Mouse (Mus musculus) left cerebral cortex, adult 8-10 months (tissue): ENCODE data around the gene Hdac4. TPM values are rescaled to one million over a fixed set of nuclear protein-coding genes. Genes with fewer than 3 reads are reported as not detected.

Experiments
- DNase-seq, 2 experiments: peaks; one replicate each; pipeline ENCODE4 v3.0.0; 2022; ENCODE audit warnings: low spot score in 2 of 2
- total RNA-seq, 4 experiments: library from RNA; stranded (reverse); gene quantifications; 2 replicates each; pipeline ENCODE4 v1.2.4; 2022

The Hdac4 gene
- total RNA-seq, 4 experiments from 2014 or later = 81.5 to 98.0 (median 88.2) TPM

DNA sequence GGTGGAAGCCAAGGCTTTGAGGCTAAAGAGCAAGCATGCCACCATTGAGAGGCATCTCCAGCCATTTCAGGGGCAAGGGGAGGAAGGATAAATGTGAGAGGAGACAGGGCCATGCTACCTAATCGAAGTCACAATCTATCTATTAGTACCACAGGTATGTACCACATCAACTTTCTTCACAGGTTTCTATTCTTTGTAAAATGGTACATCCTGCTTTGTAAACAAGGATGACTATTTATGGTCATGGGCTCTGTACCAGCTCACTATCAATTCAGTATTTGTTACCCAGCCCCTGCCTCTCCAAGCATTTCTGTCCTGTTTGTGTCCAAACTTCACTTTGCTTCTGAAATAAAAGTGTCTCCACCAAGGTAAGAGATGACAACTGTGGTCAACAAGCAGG lies 92.7 kb downstream of the Hdac4 start:
- no peak for DNase-seq

DNA sequence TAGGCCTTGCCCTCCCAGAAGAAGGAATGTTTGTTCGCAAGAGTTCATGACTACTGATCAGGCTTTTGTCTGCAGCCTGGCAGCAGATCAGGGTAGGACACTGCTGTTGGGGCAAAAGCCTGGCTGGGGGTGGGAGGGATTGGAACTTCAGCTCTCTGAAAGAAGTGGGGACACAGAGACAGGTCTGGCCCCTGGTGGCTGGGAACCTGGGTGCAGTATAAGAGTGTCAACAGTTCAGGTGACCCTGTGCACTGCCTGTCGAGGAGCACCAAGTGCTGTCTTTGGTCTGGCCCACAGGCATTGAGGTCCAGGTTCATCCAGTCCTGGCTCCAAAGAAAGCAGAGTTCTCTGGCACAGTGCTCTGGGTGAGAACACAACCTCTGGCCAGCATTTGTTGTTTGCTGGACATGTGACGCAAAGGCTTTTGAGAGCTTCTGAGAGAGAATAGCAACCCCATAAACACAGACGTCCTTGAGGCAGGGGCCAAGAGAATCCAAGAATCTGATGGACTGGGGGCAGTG lies 95.1 kb downstream of the Hdac4 start:
- DNase-seq = peak; percentile 32 to 56

DNA sequence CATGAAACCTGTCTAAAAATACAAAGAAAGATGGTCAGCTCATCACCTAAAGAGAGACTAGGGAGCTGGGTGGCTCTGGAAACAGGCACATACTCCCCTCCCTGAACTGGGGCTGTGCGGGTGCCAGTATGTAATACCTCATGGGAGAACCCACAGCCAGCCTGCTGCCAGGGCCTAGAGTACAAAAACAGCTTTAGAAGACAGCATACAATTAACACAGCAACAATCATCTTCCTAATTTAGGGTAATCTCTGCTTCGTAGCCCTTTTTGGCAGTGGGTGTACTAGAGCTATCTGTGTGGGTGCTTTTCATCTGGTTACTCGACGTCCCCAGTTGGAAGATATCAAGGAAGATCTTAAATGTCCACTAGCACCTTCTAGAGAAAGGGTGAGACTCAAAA lies 95.5 kb downstream of the Hdac4 start:
- DNase-seq = peak; percentile 27 to 60

DNA sequence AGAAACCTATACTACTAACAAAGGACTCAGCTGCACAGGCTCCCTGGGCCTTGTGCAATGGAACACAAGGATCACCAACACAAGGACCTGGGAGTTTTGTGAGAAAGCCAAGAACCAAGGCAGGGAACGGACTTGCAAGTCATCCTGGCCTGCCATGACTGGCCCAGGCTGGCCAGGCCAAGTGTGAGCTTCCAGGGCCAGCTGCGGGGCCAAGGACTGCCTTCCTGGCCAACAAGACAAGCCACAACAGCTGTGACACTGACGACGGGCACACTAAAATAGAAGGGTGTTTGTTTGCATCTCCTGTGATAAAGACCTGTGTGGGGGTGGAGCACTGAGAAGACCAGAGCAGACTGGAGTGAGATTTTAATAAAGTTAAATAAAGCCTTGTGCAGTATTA lies 96.0 kb downstream of the Hdac4 start:
- DNase-seq = no peak

DNA sequence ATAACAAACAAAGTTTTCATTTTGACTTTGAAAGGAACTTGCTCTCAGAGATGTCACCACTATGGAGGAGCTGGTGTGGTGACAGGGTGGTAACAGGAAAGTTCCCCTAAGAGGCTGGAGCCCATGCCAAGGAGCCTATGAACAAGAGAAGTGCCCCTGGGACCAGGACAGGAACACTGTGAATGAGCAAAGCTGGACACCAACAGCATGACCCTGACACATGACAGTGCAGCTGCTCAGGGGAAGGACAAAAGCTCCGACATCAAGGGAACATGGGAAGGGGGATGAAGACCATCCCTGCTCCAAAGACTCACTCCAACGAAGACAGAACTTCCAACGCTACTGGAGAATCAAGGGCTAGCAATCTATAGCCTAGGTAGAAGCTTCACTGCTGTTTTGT lies 97.0 kb downstream of the Hdac4 start:
- no peak for DNase-seq

DNA sequence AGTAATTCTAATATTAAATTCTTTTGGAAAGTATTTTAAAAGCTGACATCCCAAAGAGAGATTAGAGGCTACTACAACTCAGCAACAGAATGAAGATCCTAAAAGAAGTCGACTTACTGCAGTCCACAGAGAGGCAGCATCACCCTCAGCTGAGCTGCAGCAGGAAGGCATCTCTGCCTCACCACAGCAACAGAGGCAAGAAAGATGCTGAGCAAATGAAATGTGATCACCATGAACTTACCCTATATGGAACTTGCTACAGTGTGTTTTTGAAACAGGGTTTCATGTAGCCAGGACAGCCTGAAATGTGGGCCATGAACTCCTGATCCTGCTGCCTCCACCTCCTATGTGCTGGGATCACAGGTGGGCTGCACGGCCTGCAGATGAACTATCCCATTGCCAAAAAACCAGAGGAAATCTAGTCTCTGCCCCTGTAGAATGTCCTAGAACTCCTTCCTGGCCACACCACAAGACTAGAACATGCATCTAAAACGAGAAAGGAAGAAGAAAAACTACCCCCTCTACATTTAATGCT lies 98.4 kb downstream of the Hdac4 start:
- DNase-seq = no peak

DNA sequence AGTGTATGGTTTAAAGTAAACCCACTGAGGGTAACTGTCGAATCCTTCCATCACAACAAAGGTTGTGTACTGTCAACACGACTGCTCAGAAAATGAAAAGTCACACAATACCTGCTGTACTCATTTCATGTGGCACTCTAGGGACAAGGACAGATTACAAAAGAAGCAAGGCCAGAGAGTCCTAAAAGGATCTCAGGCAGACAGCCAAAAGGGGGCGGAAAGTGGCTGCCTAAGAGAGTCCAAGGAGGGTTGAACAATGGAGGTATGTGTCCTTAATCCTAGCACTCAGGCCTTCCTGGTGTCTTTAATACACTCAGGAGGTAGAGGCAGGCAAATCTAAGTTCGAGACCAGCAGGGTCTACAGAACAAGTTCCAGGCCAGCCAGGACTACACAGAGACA lies 103.2 kb downstream of the Hdac4 start:
- no peak for DNase-seq

DNA sequence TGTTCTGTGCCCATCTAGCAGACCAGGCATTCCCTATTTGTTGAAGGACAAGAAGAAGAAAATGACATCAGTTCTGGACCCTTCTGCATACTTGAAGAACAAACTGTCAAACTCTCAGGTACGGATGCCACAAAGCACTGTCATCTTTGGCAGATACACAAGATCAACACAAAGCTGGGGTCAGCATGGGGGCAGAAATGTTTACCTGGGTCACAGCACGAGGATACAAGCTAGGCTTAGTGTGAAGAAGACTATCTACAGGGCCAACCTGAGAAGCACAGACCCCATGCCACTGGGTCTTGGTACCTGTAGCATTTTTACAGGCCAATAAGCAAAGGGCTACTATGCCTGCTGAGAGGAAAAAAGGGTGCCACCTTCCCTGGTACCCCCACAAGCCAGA lies 107.7 kb downstream of the Hdac4 start:
- no peak for DNase-seq

DNA sequence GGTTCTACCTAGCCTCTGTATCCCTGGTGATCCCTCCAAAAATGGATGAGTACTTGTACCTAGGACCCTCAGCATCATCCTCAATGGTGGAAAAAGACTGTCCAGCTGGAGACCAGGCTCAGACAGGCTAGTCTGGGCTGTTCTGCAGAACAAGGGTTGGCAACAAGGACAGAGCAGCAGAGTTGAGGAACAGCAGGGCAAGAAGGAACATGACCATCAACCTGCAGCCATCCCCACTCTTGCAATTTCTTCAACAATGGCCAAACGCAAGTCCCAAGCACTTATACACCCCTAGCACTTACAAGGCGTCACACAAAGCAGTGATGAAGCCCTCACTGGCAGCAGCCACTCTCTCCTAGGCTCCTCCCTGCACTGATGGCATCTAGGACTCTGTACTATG lies 108.2 kb downstream of the Hdac4 start:
- DNase-seq = no peak

DNA sequence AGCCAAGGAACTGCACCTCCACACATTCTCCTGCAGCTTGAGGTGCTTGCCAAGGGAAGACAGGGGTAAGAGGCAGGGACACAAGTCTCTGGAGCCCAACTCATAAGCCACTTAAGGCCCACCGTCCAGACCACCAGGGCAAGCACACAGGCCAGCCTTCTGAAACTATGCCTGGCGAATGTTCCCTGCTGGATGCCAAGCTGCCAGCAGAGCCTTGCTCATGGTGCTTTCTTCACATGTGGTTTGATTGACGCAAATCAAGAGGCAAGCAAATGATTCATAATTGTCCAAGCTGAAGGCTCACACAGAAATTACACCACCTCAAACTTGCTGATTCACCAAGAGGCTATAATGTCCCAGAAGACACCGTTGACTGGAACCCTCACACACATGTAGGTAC lies 108.7 kb downstream of the Hdac4 start:
- DNase-seq = no peak

DNA sequence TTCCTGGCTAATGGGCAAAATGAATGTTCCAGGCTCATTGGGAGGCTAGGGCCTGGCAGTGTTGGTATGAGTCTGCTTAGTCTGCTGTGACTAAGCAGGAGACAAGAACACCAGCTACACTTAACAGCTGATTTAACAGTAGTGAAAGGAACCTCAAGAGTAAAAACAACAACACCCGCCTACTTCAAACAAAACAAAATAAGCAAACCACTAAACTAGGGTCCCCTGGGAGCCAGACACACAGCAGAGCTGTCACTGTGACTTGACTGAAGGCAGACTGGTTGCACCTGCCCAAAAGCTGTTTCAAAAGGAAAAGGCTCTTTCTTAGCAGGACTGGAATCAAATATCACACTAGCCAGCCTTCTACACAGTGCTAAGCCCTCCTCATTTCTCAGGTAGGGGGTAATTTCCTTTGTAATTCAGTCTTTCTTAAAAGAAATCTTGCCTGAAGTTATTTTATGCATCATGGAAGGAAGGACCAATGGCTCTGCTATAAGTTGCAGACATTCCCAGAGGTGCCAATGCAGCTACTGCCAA lies 109.2 kb downstream of the Hdac4 start:
- no peak for DNase-seq

DNA sequence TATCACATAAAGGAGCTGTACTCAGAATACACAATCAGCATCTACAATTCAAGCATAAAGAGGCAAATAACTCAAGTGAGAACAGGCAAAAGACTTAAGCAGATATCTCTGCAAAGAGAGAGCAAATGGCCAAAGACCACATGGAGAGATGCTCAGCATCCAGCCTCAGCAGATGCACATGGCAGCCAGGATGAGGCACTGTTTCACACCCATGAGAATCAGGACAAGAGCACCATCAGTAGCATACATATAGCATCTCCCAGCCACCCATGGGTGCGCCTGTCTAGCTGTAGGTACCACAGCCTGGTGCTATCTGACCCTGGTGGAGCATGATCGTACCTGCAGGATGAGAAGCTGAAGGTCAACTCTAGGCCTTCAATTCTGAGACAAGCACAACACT lies 110.8 kb downstream of the Hdac4 start:
- no peak for DNase-seq

DNA sequence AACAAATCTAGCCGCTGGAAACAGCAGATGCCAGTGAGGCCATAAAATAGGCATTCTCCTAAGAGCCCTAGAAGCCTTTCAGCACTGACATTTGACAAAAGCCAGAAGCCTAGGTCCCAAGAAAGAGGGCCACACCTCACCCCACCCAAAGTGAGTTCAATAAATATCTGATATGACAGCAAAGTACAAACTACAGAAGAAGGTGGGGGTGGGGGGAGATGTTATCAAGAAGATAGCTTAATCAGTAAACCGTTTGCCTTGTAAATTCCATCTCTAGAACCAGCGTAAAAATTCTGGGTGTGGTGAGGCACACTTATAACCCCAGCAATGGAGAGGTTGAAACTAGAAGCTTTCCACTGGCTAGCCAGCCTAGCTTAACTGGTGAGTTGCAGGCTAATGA lies 111.5 kb downstream of the Hdac4 start:
- no peak for DNase-seq

DNA sequence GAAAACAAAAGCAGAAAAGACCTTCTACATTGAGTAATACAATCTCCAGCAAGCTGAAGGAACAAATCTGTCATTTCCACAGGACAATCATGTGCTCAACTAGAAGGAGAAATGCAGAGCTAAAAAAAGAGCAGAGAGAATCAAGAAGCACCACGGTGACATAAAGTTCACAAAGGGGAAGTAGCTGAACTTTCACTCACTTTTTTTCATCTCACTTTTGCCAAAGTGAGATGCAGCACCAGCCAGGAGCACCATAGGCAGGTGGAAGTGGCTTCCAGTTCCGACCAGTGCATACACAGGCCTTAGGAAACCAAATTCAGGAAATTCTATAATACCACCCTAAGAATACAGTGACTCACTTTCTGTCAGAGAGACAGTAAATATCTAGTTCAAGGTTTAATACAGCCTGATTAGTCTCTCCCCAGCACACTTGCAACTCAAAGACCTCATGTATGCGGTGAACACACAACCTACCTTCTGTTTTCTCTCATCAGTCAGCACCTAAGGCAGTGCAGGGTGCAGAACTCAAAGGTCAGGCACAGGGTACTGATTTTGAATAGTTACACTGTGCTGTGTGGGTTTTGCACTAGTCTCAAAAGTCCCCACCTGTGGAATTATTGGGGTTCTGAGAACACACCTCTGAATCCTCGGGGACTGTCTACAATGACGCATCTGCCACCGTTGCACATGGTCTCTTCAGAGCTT lies 112.5 kb downstream of the Hdac4 start:
- no peak for DNase-seq

DNA sequence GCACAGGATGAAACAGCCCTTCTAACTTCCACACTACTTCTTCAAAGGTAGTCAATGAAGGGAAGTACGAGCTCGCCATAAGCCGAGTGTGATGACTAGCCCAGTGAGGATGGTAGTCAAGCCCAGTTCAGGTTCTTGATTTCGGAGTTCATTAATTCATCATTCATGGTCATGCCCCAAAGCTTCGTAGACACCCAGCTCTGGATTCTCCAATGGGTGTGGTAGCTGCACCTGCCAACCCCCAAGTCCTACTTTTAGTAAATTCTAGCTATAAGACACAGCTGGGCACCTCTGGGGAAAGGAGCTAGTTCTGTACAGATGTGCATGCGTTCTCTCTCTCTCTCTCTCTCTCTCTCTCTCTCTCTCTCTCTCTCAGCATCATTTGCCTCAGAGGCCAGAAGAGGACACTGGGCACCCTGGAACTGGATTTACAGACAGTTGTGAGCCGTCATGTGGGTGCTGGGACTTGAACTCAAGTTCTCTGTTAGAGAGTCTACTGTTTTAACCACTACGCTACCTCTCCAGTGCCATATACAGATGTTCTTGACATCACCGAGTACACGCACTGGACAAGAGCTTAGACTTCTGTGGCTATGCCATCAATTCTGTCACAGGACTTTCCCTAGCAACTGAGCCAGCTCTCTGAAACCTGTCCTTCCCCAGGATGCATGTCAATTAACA lies 113.2 kb downstream of the Hdac4 start:
- no peak for DNase-seq

DNA sequence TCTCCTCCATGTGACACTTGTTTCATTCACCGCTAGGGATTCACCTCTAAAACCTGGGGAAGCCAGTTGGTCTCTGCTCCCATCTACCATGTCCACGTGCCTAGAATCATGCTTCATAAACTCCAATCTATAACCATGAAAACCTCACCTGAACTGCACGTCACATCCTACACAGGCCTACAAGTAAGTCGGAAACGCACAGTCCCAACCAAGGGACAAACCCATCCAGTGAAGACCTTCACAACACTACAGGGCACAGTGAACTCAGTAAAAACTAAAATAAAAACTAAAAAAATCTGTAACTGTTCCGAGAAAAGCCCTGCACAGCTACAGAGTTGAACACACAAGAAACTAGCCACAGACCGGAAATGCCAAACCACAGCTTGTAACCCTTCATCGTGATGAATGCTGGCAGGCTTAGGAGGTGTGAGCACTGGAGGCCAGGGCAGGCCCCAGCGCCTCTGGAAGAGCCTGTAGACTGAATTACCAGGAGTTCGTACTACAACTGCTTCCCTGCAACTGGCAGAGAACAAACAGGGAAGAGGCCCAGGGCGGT lies 115.4 kb downstream of the Hdac4 start:
- no peak for DNase-seq

DNA sequence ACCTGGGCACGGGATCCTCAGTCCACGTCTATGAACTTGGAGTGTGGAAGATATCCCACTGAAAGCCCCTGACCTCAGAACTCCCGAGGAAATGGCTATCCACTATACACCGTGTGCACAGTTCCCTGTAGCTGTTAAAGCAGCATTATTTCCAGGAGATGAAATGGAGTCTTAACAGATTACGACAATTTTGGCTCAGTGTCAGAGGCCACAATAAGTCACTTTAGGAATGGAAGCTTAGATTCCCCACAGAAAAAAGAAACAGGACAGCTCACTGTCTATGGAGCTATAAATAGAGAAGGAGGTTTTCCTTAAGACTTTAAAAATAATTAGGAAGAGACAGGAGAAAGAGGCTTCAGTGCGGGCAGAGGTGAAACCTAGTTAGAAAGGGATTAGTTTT lies 120.2 kb downstream of the Hdac4 start:
- no peak for DNase-seq

DNA sequence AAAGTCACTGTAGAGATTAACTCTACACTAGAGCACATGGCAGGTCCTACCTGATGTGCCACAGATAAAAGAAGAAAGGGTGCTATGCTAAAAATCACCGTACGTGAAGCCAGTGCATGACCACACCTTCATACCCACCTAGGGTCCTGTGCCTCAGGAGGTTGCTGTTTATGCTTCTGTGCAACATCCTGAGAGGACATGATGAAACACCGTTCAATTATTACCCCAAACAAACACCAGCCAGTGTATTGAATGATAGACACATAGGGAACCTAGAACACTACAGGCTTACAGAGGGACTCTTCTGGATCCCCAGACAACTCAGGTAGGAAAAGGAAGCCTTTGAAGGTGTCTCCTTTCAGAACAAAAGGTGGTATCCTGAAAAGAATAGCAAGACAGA lies 120.8 kb downstream of the Hdac4 start:
- DNase-seq = no peak

DNA sequence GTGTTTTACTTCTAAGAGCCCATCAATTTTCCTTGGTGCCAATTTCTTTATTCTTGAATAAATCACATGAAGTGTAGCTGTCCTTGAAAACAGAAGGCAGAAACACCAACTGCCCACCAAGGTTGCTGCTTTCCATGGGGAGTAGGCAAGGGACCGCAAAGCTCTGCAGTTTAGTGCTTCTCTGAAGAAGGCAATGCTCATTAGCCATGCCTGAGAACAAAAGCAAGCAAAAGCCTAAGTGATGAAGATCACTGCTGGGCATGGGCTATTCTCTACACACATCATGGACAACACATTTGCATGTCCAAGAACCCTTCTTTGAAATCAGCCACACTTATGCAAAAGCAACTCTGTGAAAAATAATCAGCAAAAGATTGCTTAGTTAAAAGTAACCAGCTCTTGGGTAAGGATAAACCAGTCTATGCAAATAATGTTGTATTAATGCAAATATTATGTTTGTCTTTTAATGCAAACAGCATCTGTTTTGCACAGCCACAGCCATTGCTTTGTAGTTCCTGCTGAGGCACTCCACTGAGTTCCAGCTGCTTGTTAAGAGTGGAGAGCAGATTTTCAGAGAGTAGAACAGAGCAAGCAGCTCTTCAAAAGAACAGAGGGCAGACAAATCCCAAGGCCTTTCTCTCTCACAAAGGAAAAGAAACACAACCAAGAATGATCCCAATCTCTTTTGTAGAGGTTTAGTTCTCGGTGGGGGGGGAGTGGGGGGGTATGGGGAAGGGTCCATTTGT lies 125.4 kb downstream of the Hdac4 start:
- DNase-seq = no peak

DNA sequence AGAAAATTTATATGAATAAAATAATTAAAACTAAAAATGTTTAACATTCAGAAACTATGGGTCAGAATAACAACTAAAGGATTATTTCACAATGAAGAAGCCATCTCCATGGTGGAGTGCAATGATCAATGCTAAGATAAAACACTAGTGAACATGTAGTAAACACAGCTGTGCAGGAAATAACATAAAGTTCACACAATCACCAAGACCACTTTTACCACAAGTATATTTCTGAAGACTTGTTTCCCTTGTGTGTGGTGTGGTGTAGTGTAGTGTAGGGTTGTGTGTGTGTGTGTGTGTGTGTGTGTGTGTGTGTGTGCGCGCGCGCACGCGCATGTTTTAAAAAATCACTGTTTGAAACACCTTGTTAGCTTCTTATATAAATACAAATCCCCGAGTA lies 126.0 kb downstream of the Hdac4 start:
- DNase-seq = no peak

DNA sequence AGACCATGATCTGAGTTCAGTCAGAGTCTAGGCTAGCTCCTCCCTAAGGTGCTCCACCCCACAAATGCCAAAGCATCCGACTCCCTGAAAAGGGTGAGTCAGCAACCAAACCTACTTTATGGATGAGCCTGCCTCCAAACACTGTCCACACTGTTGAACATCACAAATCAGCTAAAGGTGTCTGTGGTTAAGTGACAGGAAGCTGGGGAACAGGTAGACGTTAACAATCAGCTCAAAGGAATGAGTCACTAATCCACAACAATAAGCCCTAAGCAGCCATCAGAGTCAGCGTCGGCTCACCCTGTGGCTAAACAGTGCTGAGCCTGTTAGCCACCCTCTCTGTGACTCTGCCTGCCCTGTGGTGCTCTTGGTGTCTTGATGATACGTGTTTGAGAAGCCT lies 131.2 kb downstream of the Hdac4 start:
- DNase-seq = no peak

DNA sequence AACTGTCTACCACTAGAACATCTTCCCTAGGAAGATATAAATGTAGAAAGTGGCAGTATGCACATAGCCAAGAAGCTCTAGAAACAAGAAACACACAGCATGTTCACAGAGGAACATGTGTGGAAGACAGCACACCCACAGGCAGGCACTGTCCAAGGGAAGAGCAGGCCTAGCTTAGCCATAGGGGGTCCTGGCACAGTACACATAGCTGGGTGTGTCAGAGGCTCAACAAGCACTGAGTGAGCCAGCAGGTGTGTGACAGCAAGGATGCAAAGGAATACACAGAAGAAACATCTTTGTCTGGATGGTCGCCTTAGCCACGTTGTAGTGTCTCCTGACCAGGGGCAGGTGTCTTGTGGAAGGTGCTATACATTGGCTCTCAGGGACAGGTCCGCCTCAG lies 132.2 kb downstream of the Hdac4 start:
- DNase-seq = no peak
